Mouse (Mus musculus) CH12.LX (cell line): ENCODE data around the gene Hsd17b14.

ENCODE experiments used
- CHD1 ChIP-seq: IDR thresholded peaks from 2 replicates; pipeline ENCODE4 v1.6.1; 2012; ENCODE audit warnings: low read depth, low read length, improper control_type of control experiment, inconsistent platforms
- CTCF ChIP-seq, 2 experiments: IDR thresholded peaks in 1 of 2; conservative IDR thresholded peaks in 1 of 2; 2 replicates each; pipeline ENCODE4 v1.5.1; 2011 to 2012; ENCODE audit warnings: low read depth in 2 of 2, low read length in 2 of 2, improper control_type of control experiment in 1 of 2, inconsistent platforms in 1 of 2, mild to moderate bottlenecking in 1 of 2, moderate library complexity in 1 of 2
- MAFK ChIP-seq: IDR thresholded peaks from 2 replicates; pipeline ENCODE4 v1.6.1; 2011; ENCODE audit warnings: low read length, improper control_type of control experiment; ENCODE audit not compliant: insufficient replicate concordance
- NELFE ChIP-seq: IDR thresholded peaks from 2 replicates; pipeline ENCODE4 v1.6.1; 2011; ENCODE audit warnings: low read depth, low read length, improper control_type of control experiment
- POLR2A ChIP-seq: IDR thresholded peaks from 2 replicates; pipeline ENCODE4 v1.6.1; 2011; ENCODE audit warnings: low read depth, mild to moderate bottlenecking, improper control_type of control experiment, low read length
- POLR2AphosphoS2 ChIP-seq: IDR thresholded peaks from 2 replicates; pipeline ENCODE4 v1.6.1; 2011; ENCODE audit warnings: low read depth, low read length, improper control_type of control experiment
- TBP ChIP-seq: conservative IDR thresholded peaks from 2 replicates; pipeline ENCODE4 v1.6.1; 2011; ENCODE audit warnings: low read depth, low read length, improper control_type of control experiment
- USF2 ChIP-seq: conservative IDR thresholded peaks from 2 replicates; pipeline ENCODE4 v1.6.1; 2011; ENCODE audit warnings: low read depth, low read length, improper control_type of control experiment
- ZC3H11A ChIP-seq: IDR thresholded peaks from 2 replicates; pipeline ENCODE4 v1.6.1; 2012; ENCODE audit warnings: low read depth, mild to moderate bottlenecking, inconsistent platforms, low read length, improper control_type of control experiment
- ZKSCAN1 ChIP-seq: IDR thresholded peaks from 2 replicates; pipeline ENCODE4 v1.6.1; 2012; ENCODE audit warnings: low read depth, inconsistent platforms, low read length, improper control_type of control experiment, borderline replicate concordance

DNA sequence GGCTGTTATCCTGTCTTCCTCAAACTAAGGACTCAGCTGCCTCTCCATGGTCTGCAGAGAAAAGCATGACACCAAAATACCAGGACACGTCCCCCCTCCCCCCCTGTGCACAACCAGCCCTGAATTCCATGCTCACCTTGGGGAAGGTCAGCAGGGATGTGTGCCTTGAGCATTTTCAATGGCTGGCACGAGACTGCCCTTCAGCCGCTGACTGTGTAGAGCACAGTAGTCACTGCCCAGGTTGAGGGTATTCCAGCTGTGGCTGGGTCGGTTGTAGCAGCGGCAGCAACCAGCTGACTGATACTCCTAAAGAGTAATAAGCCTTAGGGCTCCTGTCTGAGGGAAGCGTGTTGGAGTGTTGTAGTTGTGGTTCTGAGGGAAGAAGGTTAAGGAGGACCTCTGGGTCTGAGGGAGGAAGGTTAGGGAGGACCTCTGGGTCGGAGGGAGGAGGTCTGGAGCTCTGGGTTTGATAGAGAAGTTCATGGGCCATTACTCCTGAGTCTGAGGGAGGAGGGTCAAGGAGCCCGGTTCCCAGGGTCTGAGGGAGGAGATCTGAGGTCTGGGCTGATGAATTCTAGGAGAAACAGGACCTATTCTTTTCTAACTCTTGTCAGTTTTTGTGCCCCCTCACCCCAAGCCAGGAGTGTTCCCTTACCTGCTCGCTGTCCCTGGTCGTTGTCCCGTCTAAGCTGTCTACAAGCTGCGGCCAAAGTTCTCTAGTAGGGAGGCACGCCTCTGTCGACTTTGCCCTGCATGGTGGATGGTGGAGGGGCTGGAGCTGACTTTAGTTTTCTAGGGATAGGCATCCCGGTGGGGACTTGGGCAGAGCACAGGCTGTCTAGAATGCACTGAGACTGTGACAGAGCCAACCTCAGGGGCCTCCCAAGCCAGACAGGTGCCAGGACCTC lies 20.0 kb downstream of the Hsd17b14 start:
- TF ChIP-seq CTCF (conservative IDR thresholded peaks at IDR 0.05 in 1 of 2, IDR thresholded peaks at IDR 0.05 in 1 of 2; ENCODE audit: low read depth in 2 of 2, low read length in 2 of 2) = no peak
- TF ChIP-seq MAFK = no peak
- no peak for TF ChIP-seq POLR2A
- no peak for TF ChIP-seq CHD1
- TF ChIP-seq TBP = no peak
- no peak for TF ChIP-seq POLR2AphosphoS2
- no peak for TF ChIP-seq ZC3H11A
- no peak for TF ChIP-seq USF2
- no peak for TF ChIP-seq ZKSCAN1
- TF ChIP-seq NELFE = no peak
